Mouse (Mus musculus) hindbrain, embryonic 10.5 days (tissue): ENCODE results near the gene Pkn1. TPM values are rescaled to one million over a fixed set of nuclear protein-coding genes. Genes with fewer than 3 reads are reported as not detected.

Experiments
- DNase-seq: peaks from one replicate; pipeline ENCODE4 v3.0.0-alpha.2; 2017; ENCODE audit warnings: low spot score
- H3K27ac ChIP-seq: fragments of 300-500 bp; sonication (generic); 2 replicates; pipeline ENCODE4 v1.5.1; 2016; ENCODE audit warnings: mild to moderate bottlenecking, moderate library complexity
- H3K27me3 ChIP-seq: fragments of 300-500 bp; sonication (generic); 2 replicates; pipeline ENCODE4 v1.6.1; 2016; ENCODE audit warnings: mild to moderate bottlenecking; ENCODE audit not compliant: poor library complexity, insufficient read depth, severe bottlenecking
- H3K36me3 ChIP-seq: fragments of 300-500 bp; sonication (generic); 2 replicates; pipeline ENCODE4 v1.6.1; 2016; ENCODE audit warnings: mild to moderate bottlenecking, moderate library complexity
- H3K4me1 ChIP-seq: fragments of 300-500 bp; sonication (generic); replicated peaks from 2 replicates; pipeline ENCODE4 v1.6.1; 2016; ENCODE audit warnings: mild to moderate bottlenecking
- H3K4me3 ChIP-seq: fragments of 300-500 bp; sonication (generic); 2 replicates; pipeline ENCODE4 v1.5.1; 2016; ENCODE audit warnings: mild to moderate bottlenecking, moderate library complexity
- H3K9me3 ChIP-seq: fragments of 300-500 bp; sonication (generic); 2 replicates; pipeline ENCODE4 v1.6.1; 2016; ENCODE audit warnings: mild to moderate bottlenecking, moderate library complexity
- WGBS: fragments of 180-500 bp; shearing (Covaris S2); methylation state at CpG from one replicate; pipeline ENCODE4 v1.1.7; 2016; 5-methylcytosine and 5-hydroxymethylcytosine counted together
- polyA plus RNA-seq: library from polyadenylated mRNA; unstranded; fragments of >200 nt; fragmentation: Nextera tagmentation; extraction: Ambion mirVana; gene quantifications from 2 replicates; pipeline ENCODE4 v1.2.1, GENCODE M21; 2016

The Pkn1 gene
- polyA plus RNA-seq, 1 experiment from 2014 or later: 29.9 TPM

DNA sequence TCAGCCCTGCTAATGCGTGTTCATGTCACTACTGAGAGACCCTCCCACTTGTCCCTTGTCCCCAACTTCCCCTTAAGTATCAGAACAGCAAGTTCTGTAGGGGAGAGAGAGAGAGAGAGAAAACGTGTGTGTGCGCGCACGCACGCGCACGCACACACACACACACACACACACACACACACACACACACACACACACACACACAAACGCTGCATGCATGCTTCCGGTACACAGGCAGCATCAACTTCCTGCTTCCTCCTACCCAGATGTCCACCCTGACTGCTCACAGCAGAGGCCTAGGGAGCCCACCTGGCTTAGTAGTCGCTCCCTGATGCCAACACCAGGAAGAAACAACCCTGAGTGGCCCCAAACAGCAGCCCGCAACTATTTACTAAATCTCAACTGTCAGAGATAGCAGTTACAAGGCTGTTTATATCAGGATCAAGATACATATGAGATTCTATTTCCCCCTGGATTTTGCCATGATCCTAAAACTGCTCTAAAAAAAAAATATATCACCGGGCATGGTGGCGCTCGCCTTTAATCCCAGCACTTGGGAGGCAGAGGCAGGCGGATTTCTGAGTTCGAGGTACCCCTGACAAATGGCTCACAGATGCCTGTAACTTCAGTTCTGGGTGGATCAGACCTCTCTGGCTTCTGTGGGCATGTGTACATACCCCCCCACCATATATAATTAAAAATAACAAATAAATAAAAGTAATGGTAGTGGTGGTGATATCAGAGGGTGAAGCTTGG, 3.5 kb downstream of the Pkn1 start:
- DNase-seq: no peak
- Histone ChIP-seq H3K9me3 (no peaks in the 10 kb centered on the region), H3K36me3 (peaks cover 22% of the 10 kb centered on the region), H3K27me3 (no peaks in the 10 kb centered on the region), H3K27ac (no peak overlapping the region), H3K4me1 (peaks cover 49% of the 10 kb centered on the region), H3K4me3 (no peak overlapping the region)
- WGBS: 87% methylated on average over 17 of the region's 17 CpGs

DNA sequence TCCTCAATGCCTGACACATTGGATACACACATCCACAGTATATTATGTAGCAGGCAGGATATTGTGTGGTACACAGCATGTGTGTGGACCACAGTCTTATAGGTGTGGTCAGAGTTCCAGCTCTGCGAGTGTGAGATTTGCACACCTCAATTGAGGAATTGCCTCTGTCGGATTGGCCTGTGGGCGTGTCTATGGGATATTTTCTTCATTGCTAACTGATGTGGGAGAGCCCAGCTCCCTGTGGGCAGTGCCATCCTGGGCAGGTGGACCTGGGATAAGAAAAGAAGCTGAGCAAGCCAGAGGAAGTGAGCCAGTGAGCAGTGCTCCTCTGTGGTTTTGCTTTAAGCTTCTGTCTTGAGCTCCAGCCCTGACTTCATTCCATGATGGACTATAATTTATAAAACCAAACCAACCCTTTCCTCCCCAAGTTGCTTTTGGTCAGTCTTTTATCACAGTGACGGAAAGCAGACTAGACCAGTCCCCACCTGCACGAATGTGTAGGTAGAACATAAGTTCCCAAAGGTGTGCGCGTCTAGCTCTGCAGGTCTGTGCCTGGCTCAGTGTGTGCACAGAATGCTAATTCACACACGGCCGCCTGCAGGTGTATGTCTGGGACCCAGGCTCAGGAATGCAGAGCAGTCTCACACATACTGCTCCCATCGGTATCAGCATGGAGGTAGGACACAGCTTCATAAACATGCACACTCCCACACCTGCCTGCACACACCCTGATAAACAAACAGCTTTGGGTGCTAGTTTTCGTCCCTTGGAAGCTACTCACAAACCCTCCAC, 4.4 kb downstream of the Pkn1 start:
- Histone ChIP-seq H3K27ac (no peak overlapping the region), H3K4me3 (no peak overlapping the region), H3K36me3 (peaks cover 30% of the 10 kb centered on the region), H3K9me3 (no peaks in the 10 kb centered on the region), H3K27me3 (no peaks in the 10 kb centered on the region), H3K4me1 (peaks cover 40% of the 10 kb centered on the region)
- 89% methylated on average over 11 of the region's 11 CpGs for WGBS
- no peak for DNase-seq

DNA sequence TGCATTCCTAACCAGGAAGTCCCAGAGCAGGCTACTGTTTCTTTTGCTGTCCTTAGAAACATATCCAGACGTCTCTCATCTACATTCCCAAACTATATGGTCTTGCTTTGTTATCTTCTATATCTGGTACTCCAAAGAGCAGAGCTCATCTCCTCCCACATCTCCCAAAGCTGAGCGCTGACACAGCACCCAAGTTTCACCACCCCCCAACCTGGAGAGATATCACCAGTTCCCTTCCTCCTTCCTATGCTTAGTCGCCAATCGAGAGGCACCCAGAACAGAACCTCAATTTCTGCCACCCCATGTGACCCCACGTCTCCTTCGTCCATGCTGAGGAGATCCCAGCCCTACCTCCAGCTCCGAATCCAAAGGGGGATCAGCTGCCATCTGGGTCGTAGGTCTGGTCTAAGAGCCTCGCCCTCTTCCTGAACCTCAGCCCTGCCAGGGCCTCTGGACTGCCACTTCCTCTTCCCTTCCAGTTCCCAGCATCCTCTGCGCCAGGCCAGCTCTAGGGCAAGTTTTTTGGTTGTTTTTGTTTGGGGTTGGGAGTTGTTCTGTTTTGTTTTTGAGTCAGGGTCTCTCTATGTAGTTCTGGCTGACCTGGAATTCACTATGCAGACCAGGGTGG, 5.3 kb downstream of the Pkn1 start:
- Histone ChIP-seq H3K4me3 (no peak overlapping the region), H3K27ac (no peak overlapping the region), H3K4me1 (peaks cover 34% of the 10 kb centered on the region), H3K9me3 (no peaks in the 10 kb centered on the region), H3K36me3 (peaks cover 35% of the 10 kb centered on the region), H3K27me3 (no peaks in the 10 kb centered on the region)
- no peak for DNase-seq
- WGBS: 85% methylated on average over 10 of the region's 10 CpGs

DNA sequence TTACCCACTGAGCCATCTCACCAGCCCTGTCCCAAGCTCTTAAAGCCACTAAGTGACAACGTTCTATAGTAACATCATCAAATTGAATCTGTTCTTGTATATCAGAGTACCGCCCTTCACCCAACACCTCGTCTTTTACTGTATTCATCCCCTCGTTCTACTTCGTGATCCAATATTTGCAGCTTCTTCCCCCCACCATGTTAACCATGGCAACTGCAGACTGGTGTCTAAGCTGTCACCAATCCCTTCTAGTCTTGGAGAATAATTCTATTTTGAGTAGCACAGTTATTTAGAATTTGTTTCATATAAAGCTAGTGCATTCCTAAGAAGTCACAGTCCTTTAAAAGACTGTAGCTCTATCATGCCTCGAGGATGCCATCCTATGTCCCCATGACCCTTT, 9.7 kb downstream of the Pkn1 start:
- Histone ChIP-seq H3K27me3 (no peaks in the 10 kb centered on the region), H3K4me1 (peaks cover 7% of the 10 kb centered on the region; the same call in 1 of the 2 replicates), H3K9me3 (no peaks in the 10 kb centered on the region), H3K4me3 (no peak overlapping the region), H3K27ac (no peak overlapping the region), H3K36me3 (peaks cover 68% of the 10 kb centered on the region)
- no peak for DNase-seq
- 92% methylated on average over 6 of the region's 6 CpGs for WGBS

DNA sequence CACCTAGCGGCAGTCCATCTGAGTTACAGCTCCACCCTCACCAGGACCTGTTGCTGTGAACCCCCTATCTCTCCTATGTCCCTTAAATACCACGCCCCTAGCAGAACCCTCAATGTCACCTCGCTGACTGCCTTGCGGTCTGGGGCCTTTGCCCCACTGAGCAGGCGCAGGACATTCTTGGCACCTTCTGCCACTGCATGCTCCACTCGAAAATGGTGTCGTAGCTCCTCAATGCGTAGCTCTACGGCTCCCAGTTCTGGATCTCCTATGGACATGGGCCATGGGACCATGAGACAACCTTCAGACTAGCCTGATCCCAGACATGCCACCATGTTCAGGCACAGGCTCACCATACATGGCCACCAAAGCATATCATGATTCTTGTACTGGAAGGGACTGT, 14.5 kb downstream of the Pkn1 start:
- no peak overlapping the region for H3K27ac ChIP-seq
- H3K36me3 ChIP-seq: peaks cover 82% of the 10 kb centered on the region
- no peak overlapping the region for H3K4me3 ChIP-seq
- WGBS: 93% methylated on average over 9 of the region's 9 CpGs
- H3K4me1 ChIP-seq: peaks cover 12% of the 10 kb centered on the region
- no peaks in the 10 kb centered on the region for H3K9me3 ChIP-seq
- no peaks in the 10 kb centered on the region for H3K27me3 ChIP-seq
- DNase-seq: no peak

DNA sequence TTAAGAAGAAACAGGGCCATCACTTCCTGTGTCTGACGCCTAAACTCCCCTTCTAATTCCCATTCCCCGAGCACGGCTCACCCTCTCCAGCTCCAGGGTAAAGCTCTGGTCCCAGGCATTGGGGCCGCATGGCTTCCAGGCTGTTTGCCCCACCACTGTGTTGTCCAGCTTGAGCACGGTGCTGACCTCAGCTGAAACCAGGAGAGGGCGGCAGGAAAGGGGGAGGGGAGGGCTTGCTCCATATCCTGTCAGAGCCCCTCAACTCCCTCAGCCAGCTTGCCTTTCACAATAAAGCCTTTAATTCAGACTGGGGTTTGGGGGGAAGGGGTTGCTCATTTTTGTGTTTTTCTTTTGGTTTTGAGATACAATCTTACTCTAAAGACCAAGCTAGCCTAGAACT, 17.9 kb downstream of the Pkn1 start:
- WGBS: 27% methylated on average over 6 of the region's 6 CpGs
- DNase-seq: peak; percentile 54

DNA sequence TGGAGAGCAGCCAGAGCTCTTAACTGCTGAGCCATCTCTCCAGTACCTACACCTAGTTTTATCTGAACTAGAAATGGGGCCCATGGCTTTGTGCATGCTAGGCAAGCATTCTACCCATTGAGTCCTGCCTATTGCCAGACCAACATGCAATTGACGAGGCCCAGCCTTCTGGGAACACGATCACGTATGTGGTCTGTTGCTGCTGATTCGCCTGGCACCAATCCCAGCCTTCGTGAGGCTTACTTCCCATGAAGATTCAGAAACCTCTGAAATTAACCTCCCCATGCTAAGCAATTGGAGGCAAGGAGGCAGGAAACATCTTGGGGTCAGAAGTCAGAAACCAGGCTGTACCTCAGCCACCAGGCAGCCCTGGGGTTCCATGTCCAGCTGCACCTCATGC, 18.4 kb downstream of the Pkn1 start:
- Histone ChIP-seq H3K9me3 (no peaks in the 10 kb centered on the region), H3K27ac (peak overlapping the region; percentile 51), H3K36me3 (peaks cover 96% of the 10 kb centered on the region), H3K4me1 (peaks cover 12% of the 10 kb centered on the region), H3K27me3 (no peaks in the 10 kb centered on the region), H3K4me3 (no peak overlapping the region)
- DNase-seq: no peak
- WGBS: 82% methylated on average over 5 of the region's 5 CpGs

More for the DNA sequence above, 17.9 kb downstream of the Pkn1 start:
- Histone ChIP-seq H3K9me3 (no peaks in the 10 kb centered on the region), H3K27ac (peak overlapping the region; percentile 51), H3K4me3 (no peak overlapping the region), H3K27me3 (no peaks in the 10 kb centered on the region), H3K36me3 (peaks cover 96% of the 10 kb centered on the region), H3K4me1 (peaks cover 12% of the 10 kb centered on the region)

DNA sequence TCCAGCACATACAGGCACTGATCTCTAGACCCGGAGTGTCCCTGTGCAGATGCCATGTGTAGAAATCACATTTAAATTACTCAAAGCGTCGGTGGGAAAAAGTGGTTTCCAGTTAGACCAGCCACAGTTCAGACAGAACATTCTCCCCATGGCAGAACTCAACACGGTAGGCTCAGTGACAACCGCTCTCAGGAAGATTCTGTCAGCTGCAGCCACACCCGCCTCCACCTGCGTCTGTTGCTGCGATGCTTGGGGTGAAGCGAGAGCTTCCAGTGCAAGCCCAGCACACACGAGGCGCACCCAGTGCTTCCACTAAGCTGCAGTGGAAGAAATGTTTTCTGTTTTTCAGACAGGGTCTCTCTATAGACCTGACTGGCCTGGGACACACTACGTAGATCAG, 19.1 kb downstream of the Pkn1 start:
- H3K27ac ChIP-seq: no peak overlapping the region
- no peaks in the 10 kb centered on the region for H3K27me3 ChIP-seq
- no peaks in the 10 kb centered on the region for H3K9me3 ChIP-seq
- no peak overlapping the region for H3K4me3 ChIP-seq
- peaks cover 93% of the 10 kb centered on the region for H3K36me3 ChIP-seq
- WGBS: 93% methylated on average over 12 of the region's 12 CpGs
- no peak for DNase-seq
- peaks cover 12% of the 10 kb centered on the region for H3K4me1 ChIP-seq

DNA sequence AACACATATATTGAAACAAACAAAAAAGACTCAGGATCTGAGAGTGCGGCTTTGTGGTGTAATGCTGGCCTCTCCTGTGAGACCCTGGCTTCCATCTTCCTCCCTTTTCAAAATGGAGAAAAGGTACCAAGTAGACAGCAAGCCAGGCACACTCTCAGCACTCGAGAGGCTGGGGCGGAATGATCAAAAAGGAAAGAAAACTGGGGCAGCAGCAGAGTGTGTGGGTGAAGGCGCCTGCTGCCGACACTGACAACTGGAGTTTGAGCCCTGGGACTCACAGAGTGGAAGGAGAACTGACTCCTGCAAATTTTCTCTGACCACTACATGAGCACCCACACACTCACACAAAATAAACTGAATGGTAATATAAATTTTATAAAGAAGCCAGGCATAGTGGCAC, 24.5 kb downstream of the Pkn1 start:
- WGBS: 83% methylated on average over 5 of the region's 5 CpGs
- no peaks in the 10 kb centered on the region for H3K9me3 ChIP-seq
- H3K27me3 ChIP-seq: no peaks in the 10 kb centered on the region
- H3K4me3 ChIP-seq: no peak overlapping the region
- H3K27ac ChIP-seq: no peak overlapping the region
- no peak for DNase-seq
- peaks cover 90% of the 10 kb centered on the region for H3K36me3 ChIP-seq
- no peaks in the 10 kb centered on the region for H3K4me1 ChIP-seq

DNA sequence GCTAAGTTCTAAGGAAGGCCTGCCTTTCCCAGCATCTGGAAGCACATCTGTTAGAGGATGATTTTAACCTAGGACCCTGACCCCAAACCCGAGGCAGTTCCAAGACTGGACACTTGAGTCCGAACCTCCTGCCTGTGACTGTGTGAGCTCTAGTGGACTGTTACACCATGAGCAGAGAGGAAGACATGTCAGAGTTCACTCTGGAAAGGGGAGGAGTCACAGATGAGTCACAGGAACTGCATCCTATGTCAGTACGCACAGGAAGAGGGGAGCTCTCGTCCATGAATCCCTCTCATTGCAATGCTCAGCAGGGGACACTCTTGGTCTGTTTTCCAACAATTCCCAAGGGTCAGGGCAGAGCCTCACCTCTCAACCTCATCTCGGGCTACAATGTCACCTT, 26.0 kb downstream of the Pkn1 start:
- Histone ChIP-seq H3K9me3 (no peaks in the 10 kb centered on the region), H3K27me3 (peaks cover 11% of the 10 kb centered on the region), H3K36me3 (peaks cover 77% of the 10 kb centered on the region), H3K27ac (no peak overlapping the region), H3K4me1 (peaks cover 12% of the 10 kb centered on the region), H3K4me3 (no peak overlapping the region)
- no peak for DNase-seq
- WGBS: 59% methylated on average over 5 of the region's 5 CpGs

DNA sequence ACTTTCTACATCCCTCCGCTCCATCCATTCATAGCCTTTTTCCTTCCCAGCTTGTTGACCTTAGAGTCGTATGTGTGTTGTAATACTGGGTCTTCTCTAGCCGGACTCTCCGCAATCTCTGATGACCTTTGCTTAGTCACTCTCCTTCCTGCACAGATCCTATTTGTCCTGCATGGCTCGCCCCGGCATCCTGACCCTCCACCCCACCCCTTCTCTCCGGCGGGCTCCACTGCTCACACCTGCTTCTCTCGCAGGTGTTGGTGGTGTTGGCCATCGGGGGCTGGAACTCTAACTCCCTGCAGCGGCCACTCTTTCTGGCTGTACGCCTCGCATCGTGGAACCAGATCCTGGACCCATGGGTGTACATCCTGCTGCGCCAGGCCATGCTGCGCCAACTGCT, 30.0 kb downstream of the Pkn1 start:
- no peaks in the 10 kb centered on the region for H3K9me3 ChIP-seq
- peaks cover 54% of the 10 kb centered on the region for H3K36me3 ChIP-seq
- no peak for DNase-seq
- peak overlapping the region; percentile 80 for H3K27ac ChIP-seq
- peaks cover 27% of the 10 kb centered on the region for H3K27me3 ChIP-seq
- H3K4me1 ChIP-seq: peaks cover 37% of the 10 kb centered on the region
- 78% methylated on average over 16 of the region's 16 CpGs for WGBS
- H3K4me3 ChIP-seq: peak overlapping the region; percentile 54; the same call in 1 of the 2 replicates

DNA sequence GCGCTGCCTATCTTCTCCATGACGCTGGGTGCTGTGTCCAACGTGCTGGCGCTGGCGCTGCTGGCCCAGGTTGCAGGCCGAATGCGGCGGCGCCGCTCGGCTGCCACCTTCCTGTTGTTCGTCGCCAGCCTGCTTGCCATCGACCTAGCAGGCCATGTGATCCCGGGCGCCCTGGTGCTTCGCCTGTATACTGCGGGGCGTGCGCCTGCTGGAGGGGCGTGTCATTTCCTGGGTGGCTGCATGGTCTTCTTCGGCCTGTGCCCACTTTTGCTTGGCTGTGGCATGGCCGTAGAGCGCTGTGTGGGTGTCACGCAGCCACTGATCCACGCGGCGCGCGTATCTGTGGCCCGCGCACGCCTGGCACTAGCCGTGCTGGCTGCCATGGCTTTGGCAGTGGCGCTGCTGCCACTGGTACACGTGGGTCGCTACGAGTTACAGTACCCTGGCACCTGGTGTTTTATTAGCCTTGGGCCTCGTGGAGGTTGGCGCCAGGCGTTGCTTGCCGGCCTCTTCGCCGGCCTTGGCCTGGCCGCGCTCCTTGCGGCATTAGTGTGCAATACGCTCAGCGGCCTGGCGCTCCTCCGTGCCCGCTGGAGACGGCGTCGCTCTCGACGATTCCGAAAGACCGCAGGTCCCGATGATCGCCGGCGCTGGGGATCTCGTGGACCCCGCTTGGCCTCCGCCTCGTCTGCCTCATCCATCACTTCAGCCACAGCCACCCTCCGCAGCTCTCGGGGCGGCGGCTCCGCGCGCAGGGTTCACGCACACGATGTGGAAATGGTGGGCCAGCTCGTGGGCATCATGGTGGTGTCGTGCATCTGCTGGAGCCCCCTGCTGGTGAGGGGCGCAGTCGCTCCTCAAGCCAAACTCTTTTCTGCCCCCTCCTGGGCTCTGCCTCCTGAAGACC, 30.7 kb downstream of the Pkn1 start:
- WGBS: 18% methylated on average over 80 of the region's 80 CpGs
- H3K4me3 ChIP-seq: peak overlapping the region; percentile 54
- peaks cover 54% of the 10 kb centered on the region for H3K36me3 ChIP-seq
- H3K27me3 ChIP-seq: peaks cover 27% of the 10 kb centered on the region
- H3K9me3 ChIP-seq: no peaks in the 10 kb centered on the region
- peaks cover 38% of the 10 kb centered on the region for H3K4me1 ChIP-seq
- peak overlapping the region; percentile 80 for H3K27ac ChIP-seq
- peak; percentile 86 for DNase-seq
